Mouse (Mus musculus) lung, postnatal 25 days (tissue): ENCODE results near the gene Atp8a2.

Source experiments
- DNase-seq: peaks from one replicate; pipeline ENCODE4 v3.0.0; 2022; ENCODE audit warnings: low spot score

Atp8a2 gene

DNA sequence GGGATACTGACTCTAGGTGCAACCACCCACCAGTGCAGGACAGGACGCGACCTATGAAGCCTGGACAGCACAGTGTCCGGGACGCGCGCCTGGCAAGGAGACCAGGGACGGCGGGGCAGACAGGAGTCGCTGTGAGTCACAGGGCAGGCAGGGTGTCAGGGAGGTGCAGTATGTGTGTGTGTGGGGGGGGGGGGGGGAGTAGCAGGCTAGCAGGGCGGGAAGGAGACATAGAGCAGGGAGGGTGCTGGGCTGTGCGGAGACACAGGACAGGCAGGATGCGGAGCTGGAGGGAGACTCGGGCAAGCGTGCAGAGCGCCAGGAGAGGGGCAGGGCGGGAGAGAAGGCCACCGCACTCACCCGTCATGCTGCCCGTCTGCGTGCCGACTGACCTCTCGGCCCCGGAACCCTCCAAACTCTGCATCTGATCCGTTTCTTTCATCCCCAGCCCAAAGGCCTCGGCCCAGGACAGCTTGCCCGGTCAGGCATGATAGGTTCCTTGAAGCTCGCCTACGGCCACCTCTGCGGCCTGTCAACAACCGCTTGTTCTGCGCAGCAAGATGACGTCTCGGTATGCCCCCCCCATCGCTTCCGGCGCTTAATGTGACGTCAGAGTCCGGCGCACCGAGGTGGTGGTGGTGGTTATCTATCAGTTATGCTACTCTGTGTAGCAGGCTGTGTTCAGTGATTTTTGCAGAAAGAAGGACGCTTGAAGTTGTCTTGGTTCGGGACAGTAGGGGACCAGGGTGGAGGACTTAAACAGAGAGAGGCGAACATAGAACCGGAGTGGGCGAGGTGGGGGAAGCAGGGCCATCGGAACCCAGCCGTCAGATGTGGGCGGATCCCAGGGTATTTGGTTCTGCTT, 599.4 kb downstream of the Atp8a2 start, which contains the start of gene Cdadc1:
Cdadc1 (minus strand) TSS at position 562 of the 862 bp plus-strand sequence.
- peak; percentile 94 for DNase-seq

DNA sequence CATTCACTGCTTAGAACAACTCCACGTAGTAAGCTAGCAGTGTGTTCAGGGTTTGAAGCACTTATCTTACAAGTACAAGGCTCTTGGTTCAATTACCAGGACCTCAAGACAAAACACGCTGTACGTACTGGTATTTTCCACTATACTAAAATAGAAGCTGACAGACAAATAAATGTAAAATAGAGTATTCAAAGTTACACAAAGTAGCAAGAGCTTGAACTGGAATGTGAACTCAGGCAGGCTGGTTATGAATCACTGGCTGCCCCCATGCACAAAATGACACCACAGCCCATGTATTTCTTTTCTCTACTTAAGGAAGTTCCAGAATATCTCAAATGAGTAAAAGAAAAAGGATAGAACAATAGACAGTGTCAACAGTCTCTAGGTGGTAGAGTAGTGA, 602.0 kb downstream of the Atp8a2 start:
- no peak for DNase-seq

DNA sequence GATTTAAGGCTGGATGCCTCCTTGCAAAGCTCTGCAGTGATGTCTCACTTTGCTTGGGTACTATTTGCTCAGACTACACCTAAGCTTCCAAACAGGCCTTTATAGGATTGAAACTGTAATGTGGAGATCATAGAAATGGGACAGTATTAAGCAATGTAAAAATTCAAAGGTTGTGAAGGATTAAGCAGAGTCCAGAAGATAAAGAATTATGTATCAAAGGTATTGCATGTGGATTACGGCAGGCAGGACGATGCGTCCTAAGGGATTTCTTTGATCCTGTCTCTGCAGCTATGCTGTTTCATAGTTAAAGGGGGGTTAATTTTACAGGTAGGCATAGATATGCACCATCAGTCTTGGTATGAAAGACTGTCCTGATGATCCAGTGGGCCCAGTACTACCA, 604.4 kb downstream of the Atp8a2 start:
- DNase-seq, result no peak

DNA sequence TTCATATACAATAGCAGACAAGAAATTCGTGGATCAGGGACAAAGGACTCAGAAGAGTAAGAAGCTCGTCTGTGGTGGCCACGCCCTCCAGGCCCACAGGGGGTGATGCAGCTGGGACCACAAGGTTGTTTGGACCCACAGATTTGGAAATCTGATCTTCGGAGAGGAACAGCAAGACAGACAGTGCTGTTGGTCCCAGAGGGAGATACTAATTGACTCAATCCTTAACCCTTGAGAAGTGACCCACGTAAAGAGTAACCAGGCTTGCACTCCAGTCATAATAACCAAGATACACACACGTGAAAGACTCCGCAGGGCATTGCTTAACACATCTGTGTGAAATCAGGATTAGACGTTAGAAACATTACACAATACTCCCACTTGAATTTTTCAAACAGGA, 605.1 kb downstream of the Atp8a2 start:
- peak; percentile 6 for DNase-seq

DNA sequence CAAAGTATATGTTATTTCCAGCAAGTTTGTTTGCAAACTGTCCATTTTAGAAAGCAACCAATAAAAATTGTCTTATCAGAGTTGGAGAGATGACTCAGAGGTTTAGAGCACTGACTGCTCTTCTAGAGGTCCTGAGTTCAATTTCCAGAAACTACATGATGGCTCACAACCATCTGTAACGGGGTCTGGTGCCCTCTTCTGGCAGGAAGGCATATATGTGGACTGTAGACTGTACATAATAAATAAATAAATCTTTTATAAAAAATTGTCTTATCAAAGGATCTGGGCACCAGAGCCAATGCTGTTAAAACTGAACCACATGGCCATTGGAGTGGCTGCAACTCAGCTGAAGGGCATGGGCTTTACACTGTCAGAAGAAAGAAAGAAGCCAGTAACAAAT, 606.4 kb downstream of the Atp8a2 start:
- peak; percentile 7 for DNase-seq
